Mouse (Mus musculus): ENCODE measurements around the gene Sugct. TPM values are rescaled to one million over a fixed set of nuclear protein-coding genes. Genes with fewer than 3 reads are reported as not detected.
"Not testable (repeated sequence)": the region's sequence is repeated elsewhere in the genome, so short reads cannot be mapped to it uniquely, and the experiment has no call there.

The Sugct gene
- polyA plus RNA-seq, 1 experiment from 2014 or later = 4.7 TPM

DNA sequence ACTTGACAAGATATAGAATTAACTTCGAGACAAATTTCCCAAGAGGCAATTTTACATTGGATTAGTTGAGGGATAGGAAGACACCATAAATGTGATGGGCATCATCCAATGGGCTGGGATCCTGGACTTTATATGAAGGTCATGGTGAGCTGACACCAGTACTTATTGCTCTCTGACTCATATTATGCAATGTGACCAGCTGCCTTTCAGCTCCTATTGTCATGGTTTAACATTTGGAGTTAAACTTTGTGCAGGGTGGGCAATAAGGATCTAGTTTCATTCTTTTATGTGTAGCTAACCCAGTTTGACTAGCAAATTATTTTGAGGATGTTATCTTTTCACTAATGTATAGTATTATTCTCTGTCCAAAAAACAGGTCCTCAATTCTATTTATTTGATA is 854.4 kb downstream of the Sugct start:
- H3K27me3 ChIP-seq (ENCODE audit: control insufficient read depth, insufficient read depth, low read length) = no peaks in the 10 kb centered on the region
- no peaks in the 10 kb centered on the region for H3K4me1 ChIP-seq (ENCODE audit: control insufficient read depth, insufficient read depth, low read length)
- no peak for ATAC-seq (ENCODE audit: insufficient number of reproducible peaks, insufficient read depth, low FRiP score, low read depth)
- H3K9me3 ChIP-seq (ENCODE audit: control insufficient read depth, low read depth, low read length) = no peaks in the 10 kb centered on the region
- H3K4me3 ChIP-seq (ENCODE audit: low read depth, low read length) = no peak overlapping the region
- H3K27ac ChIP-seq (ENCODE audit: low read length) = no peak overlapping the region
- H3K9ac ChIP-seq (replicated peaks; ENCODE audit: low read depth, low read length) = no peak overlapping the region
- H3K36me3 ChIP-seq (ENCODE audit: control insufficient read depth, insufficient read depth, low read length) = no peaks in the 10 kb centered on the region
- no peak overlapping the region for H3K4me2 ChIP-seq (replicated peaks; ENCODE audit: low read depth, low read length)
- 85% methylated on average over 1 of the region's 1 CpGs for WGBS

DNA sequence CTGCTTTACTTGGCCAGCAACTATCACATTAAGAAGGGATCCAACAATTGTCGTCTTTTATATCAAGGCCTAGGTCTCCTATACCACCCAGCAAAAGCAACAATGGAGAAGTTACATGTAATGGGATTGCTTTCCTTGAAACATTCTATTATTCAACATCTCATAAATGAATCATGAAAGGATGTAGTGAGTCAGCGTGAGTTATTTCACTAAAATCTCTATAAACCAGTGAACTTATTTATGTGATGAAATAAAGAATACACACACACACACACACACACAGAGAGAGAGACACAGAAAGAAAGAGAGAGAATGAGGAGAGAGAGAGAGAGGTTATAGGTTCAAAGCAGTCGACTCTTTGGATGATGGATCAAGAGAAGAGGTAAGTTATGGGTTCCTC is 856.9 kb downstream of the Sugct start:
- Histone ChIP-seq H3K4me3 (ENCODE audit: low read depth, low read length) (no peak overlapping the region), H3K27ac (ENCODE audit: low read length) (no peak overlapping the region), H3K4me2 (replicated peaks; ENCODE audit: low read depth, low read length) (no peak overlapping the region), H3K9ac (replicated peaks; ENCODE audit: low read depth, low read length) (no peak overlapping the region), H3K27me3 (ENCODE audit: control insufficient read depth, insufficient read depth, low read length) (no peaks in the 10 kb centered on the region), H3K9me3 (ENCODE audit: control insufficient read depth, low read depth, low read length) (no peaks in the 10 kb centered on the region), H3K4me1 (ENCODE audit: control insufficient read depth, insufficient read depth, low read length) (no peaks in the 10 kb centered on the region), H3K36me3 (ENCODE audit: control insufficient read depth, insufficient read depth, low read length) (no peaks in the 10 kb centered on the region)
- WGBS = 91% methylated on average over 3 of the region's 3 CpGs
- ATAC-seq (ENCODE audit: insufficient number of reproducible peaks, insufficient read depth, low FRiP score, low read depth) = no peak

DNA sequence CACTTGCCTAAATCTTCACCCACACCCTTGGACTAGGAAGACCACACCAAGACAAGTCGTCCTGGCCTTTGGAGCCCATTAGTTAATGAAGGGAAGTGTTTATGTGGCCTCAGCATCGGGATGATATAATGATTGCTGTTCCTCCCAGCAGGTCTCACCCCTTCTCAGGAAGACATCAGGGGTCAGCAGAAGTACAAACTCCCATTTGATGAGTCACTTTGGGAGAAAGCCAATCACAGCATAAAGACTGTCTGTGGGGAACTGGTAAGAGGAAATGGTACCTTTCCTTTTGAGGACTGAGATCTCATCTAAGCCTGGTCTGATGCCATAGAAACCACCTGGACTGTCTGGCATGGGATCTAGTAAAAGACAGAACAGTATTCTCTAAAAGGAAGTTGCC is 860.2 kb downstream of the Sugct start:
- Histone ChIP-seq H3K27me3 (ENCODE audit: control insufficient read depth, insufficient read depth, low read length) (no peaks in the 10 kb centered on the region), H3K9ac (replicated peaks; ENCODE audit: low read depth, low read length) (no peak overlapping the region), H3K4me2 (replicated peaks; ENCODE audit: low read depth, low read length) (no peak overlapping the region), H3K4me3 (ENCODE audit: low read depth, low read length) (no peak overlapping the region), H3K27ac (ENCODE audit: low read length) (no peak overlapping the region), H3K9me3 (ENCODE audit: control insufficient read depth, low read depth, low read length) (no peaks in the 10 kb centered on the region), H3K4me1 (ENCODE audit: control insufficient read depth, insufficient read depth, low read length) (no peaks in the 10 kb centered on the region), H3K36me3 (ENCODE audit: control insufficient read depth, insufficient read depth, low read length) (no peaks in the 10 kb centered on the region)
- WGBS = 34% methylated on average over 2 of the region's 2 CpGs
- no peak for ATAC-seq (ENCODE audit: insufficient number of reproducible peaks, insufficient read depth, low FRiP score, low read depth)

DNA sequence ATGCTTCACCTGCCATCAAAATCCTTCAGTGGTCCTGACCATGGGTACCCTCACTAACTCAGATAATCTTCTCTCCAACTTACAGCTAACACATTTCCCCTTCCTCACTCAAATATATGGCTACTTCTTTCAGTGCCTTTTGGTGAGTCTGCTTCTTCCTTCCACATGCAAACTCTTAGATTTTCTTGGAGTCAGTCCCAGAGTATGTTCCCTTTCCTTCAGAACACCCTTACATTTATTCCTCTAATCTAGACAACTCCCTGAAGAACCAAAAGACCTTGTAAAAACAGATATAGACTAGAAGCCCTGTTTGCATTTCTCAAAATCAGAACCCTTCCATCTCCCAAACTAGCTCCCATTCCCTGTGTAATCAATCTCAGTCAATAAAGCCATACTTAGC is 862.3 kb downstream of the Sugct start:
- Histone ChIP-seq H3K4me2 (replicated peaks; ENCODE audit: low read depth, low read length) (no peak overlapping the region), H3K36me3 (ENCODE audit: control insufficient read depth, insufficient read depth, low read length) (no peaks in the 10 kb centered on the region), H3K9me3 (ENCODE audit: control insufficient read depth, low read depth, low read length) (no peaks in the 10 kb centered on the region), H3K4me1 (ENCODE audit: control insufficient read depth, insufficient read depth, low read length) (no peaks in the 10 kb centered on the region), H3K27ac (ENCODE audit: low read length) (no peak overlapping the region), H3K27me3 (ENCODE audit: control insufficient read depth, insufficient read depth, low read length) (no peaks in the 10 kb centered on the region), H3K4me3 (ENCODE audit: low read depth, low read length) (no peak overlapping the region), H3K9ac (replicated peaks; ENCODE audit: low read depth, low read length) (no peak overlapping the region)
- no peak for ATAC-seq (ENCODE audit: insufficient number of reproducible peaks, insufficient read depth, low FRiP score, low read depth)

DNA sequence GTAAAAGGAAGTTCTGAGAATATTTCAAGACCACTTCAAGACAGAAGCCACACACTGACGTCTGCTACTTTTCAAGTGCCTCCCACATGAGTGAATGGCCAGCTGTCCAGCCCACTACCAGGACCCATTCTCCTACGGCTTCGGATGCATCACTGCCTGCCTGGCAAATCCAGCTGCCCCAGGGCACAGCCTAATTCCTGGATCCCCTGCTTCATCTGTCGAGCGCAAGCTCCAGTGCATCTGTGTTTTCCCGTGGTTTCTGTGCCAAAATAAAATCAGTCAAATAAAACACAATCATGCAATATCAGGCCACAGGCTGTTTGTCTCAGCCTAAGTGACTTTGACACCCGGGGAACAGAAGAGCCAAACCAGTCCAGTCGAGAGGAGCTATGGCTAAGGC is 863.5 kb downstream of the Sugct start:
- Histone ChIP-seq H3K4me3 (ENCODE audit: low read depth, low read length) (no peak overlapping the region), H3K36me3 (ENCODE audit: control insufficient read depth, insufficient read depth, low read length) (no peaks in the 10 kb centered on the region), H3K9me3 (ENCODE audit: control insufficient read depth, low read depth, low read length) (no peaks in the 10 kb centered on the region), H3K4me1 (ENCODE audit: control insufficient read depth, insufficient read depth, low read length) (no peaks in the 10 kb centered on the region), H3K27ac (ENCODE audit: low read length) (no peak overlapping the region), H3K4me2 (replicated peaks; ENCODE audit: low read depth, low read length) (no peak overlapping the region), H3K9ac (replicated peaks; ENCODE audit: low read depth, low read length) (no peak overlapping the region), H3K27me3 (ENCODE audit: control insufficient read depth, insufficient read depth, low read length) (no peaks in the 10 kb centered on the region)
- ATAC-seq (ENCODE audit: insufficient number of reproducible peaks, insufficient read depth, low FRiP score, low read depth) = no peak
- 66% methylated on average over 8 of the region's 8 CpGs for WGBS

DNA sequence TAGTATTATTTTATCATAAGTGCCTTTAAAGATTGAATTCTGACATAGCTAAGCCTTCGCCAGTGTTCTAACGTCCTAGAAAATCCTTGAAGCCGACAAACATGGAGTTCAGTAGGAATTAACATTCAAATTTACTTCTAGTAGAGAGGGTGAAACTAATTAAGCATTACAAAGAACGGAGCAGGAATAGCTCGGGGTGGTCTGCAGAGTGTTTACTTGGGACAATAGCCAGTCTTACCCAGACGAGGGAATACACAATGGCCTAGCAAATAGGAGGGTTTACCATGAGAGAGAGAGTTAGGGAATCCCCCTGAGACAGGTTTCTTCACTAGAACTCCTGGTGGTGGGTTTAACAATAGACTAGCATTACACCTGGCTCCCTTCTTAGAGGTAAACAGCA is 865.1 kb downstream of the Sugct start:
- H3K4me2 ChIP-seq (replicated peaks; ENCODE audit: low read depth, low read length); H3K9me3 ChIP-seq (ENCODE audit: control insufficient read depth, low read depth, low read length); H3K27me3 ChIP-seq (ENCODE audit: control insufficient read depth, insufficient read depth, low read length); ATAC-seq (ENCODE audit: insufficient number of reproducible peaks, insufficient read depth, low FRiP score, low read depth); H3K27ac ChIP-seq (ENCODE audit: low read length); H3K9ac ChIP-seq (replicated peaks; ENCODE audit: low read depth, low read length); H3K36me3 ChIP-seq (ENCODE audit: control insufficient read depth, insufficient read depth, low read length); H3K4me3 ChIP-seq (ENCODE audit: low read depth, low read length); H3K4me1 ChIP-seq (ENCODE audit: control insufficient read depth, insufficient read depth, low read length): not testable (repeated sequence)
- 60% methylated on average over 6 of the region's 6 CpGs for WGBS

DNA sequence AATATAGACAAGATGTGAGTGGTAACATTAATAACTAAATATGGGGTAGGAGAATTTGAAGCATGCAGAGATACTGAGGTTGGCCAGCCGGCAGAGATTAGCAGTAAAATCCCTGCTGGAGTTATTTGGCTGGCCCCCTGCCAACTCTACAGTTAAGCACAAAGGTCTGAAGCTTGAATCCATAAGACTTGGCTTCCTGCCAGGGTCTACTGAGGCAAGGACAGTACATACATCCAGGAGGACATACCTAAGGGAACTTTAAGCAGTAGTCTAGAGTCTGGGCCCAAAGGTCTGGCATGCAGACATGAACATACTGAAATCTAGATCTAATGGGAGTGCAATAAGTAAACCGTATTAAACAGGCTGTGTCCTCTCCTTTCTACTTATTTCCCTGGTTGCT is 865.8 kb downstream of the Sugct start:
- Histone ChIP-seq H3K27me3 (ENCODE audit: control insufficient read depth, insufficient read depth, low read length) (no peaks in the 10 kb centered on the region), H3K36me3 (ENCODE audit: control insufficient read depth, insufficient read depth, low read length) (no peaks in the 10 kb centered on the region), H3K9ac (replicated peaks; ENCODE audit: low read depth, low read length) (no peak overlapping the region), H3K4me1 (ENCODE audit: control insufficient read depth, insufficient read depth, low read length) (no peaks in the 10 kb centered on the region), H3K27ac (ENCODE audit: low read length) (no peak overlapping the region), H3K9me3 (ENCODE audit: control insufficient read depth, low read depth, low read length) (no peaks in the 10 kb centered on the region), H3K4me3 (ENCODE audit: low read depth, low read length) (no peak overlapping the region), H3K4me2 (replicated peaks; ENCODE audit: low read depth, low read length) (no peak overlapping the region)
- WGBS = 50% methylated on average over 2 of the region's 2 CpGs
- no peak for ATAC-seq (ENCODE audit: insufficient number of reproducible peaks, insufficient read depth, low FRiP score, low read depth)

DNA sequence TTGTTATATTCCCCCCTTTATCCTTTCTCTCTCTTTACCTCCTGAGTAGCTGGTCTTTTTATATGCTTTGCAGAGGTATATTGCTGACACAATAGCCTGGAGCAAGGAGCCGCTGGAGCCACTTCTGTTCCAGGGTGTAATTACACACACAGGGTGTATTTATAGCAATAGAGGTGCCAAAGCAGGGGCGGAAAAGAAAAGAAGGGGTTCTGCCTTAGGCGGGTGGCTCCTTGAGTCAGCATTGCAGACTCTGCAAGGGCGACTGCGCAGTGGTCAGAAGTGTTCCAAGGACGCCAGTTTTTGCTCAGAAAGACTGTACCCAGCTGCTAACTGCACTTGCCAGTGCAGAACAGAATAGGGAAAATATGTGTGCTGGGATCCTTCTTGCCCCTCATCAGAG is 869.7 kb downstream of the Sugct start:
- Histone ChIP-seq H3K9ac (replicated peaks; ENCODE audit: low read depth, low read length) (no peak overlapping the region), H3K27ac (ENCODE audit: low read length) (no peak overlapping the region), H3K4me3 (ENCODE audit: low read depth, low read length) (no peak overlapping the region), H3K9me3 (ENCODE audit: control insufficient read depth, low read depth, low read length) (no peaks in the 10 kb centered on the region), H3K4me2 (replicated peaks; ENCODE audit: low read depth, low read length) (no peak overlapping the region), H3K4me1 (ENCODE audit: control insufficient read depth, insufficient read depth, low read length) (no peaks in the 10 kb centered on the region), H3K27me3 (ENCODE audit: control insufficient read depth, insufficient read depth, low read length) (no peaks in the 10 kb centered on the region), H3K36me3 (ENCODE audit: control insufficient read depth, insufficient read depth, low read length) (no peaks in the 10 kb centered on the region)
- no peak for ATAC-seq (ENCODE audit: insufficient number of reproducible peaks, insufficient read depth, low FRiP score, low read depth)
- 82% methylated on average over 6 of the region's 6 CpGs for WGBS

DNA sequence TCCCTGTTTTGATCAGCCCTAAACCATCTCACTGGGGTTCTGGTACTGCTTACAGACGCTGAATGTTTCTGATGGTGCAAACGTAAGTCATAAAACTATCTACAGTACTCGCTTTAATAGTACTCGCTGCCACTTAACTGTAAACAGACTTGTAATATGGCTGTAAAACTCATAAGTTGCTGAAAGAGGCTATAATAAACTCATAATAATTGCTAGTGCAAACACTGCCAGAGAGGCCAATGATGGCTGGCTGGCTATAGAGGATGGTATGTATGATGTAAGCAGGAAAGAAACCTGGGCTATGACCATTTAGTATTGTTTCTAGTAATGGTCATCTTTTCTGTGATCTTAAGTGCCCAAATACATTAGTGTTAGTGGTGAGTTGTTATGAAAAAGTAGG is 873.6 kb downstream of the Sugct start:
- Histone ChIP-seq H3K9ac (replicated peaks; ENCODE audit: low read depth, low read length) (no peak overlapping the region), H3K27ac (ENCODE audit: low read length) (no peak overlapping the region), H3K4me3 (ENCODE audit: low read depth, low read length) (no peak overlapping the region), H3K27me3 (ENCODE audit: control insufficient read depth, insufficient read depth, low read length) (no peaks in the 10 kb centered on the region), H3K9me3 (ENCODE audit: control insufficient read depth, low read depth, low read length) (no peaks in the 10 kb centered on the region), H3K36me3 (ENCODE audit: control insufficient read depth, insufficient read depth, low read length) (no peaks in the 10 kb centered on the region), H3K4me2 (replicated peaks; ENCODE audit: low read depth, low read length) (no peak overlapping the region), H3K4me1 (ENCODE audit: control insufficient read depth, insufficient read depth, low read length) (no peaks in the 10 kb centered on the region)
- ATAC-seq (ENCODE audit: insufficient number of reproducible peaks, insufficient read depth, low FRiP score, low read depth) = no peak
- 69% methylated on average over 4 of the region's 4 CpGs for WGBS
